Mouse (Mus musculus): ENCODE results near the gene Tmem125. TPM values are rescaled to one million over a fixed set of nuclear protein-coding genes. Genes with fewer than 3 reads are reported as not detected.

The Tmem125 gene
- polyA plus RNA-seq, 1 experiment from 2014 or later, result 0.20 TPM

DNA sequence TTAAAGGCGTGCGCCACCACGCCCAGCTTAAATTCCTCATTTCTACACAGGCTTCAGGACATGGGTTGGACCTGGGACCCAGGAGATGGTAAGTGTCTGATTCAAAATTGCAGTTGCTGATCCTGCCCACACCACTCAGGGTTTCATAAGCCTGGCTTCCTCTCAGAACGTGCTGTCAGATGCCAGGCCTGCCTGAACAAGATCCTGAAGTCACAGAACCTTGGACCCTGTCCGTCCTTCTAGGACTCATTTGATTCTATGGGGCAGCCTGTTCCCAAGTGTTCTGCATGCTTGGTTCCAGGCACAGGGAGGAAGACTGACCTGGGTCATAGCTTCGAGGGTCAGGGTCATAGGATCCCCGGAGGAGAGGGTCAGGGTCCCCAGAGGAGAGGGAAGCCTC lies 10.2 kb downstream of the Tmem125 start:
- Histone ChIP-seq H3K27me3 (replicated peaks) (no peaks in the 10 kb centered on the region), H3K4me2 (no peak overlapping the region), H3K9ac (replicated peaks) (no peak overlapping the region), H3K4me3 (replicated peaks) (no peak overlapping the region), H3K9me3 (replicated peaks) (no peaks in the 10 kb centered on the region), H3K36me3 (no peaks in the 10 kb centered on the region), H3K27ac (replicated peaks) (no peak overlapping the region), H3K4me1 (no peaks in the 10 kb centered on the region)
- WGBS, result 89% methylated on average over 7 of the region's 7 CpGs
- ATAC-seq (ENCODE audit: low FRiP score), result no peak

DNA sequence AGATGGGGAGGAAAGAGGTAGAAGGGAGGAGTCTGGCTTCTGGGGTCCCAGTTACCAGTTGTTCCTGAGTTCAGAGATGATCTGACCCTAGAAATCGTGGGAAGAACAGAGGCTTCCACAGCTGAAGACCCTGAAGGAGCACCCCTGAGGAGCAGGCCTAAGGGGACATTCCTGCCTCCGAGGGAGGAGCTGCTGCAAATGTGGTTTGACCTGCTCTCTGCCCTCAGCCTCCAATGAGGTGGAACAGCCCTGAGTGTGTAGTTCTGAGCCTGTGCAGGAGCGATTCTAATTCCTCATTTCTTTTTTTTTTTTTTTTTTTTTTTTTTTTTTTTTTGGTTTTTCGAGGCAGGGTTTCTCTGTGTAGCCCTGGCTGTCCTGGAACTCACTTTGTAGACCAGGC lies 10.7 kb downstream of the Tmem125 start:
- Histone ChIP-seq H3K4me2 (no peak overlapping the region), H3K4me3 (replicated peaks) (no peak overlapping the region), H3K4me1 (no peaks in the 10 kb centered on the region), H3K27ac (replicated peaks) (no peak overlapping the region), H3K36me3 (no peaks in the 10 kb centered on the region), H3K9ac (replicated peaks) (no peak overlapping the region), H3K9me3 (replicated peaks) (no peaks in the 10 kb centered on the region), H3K27me3 (replicated peaks) (no peaks in the 10 kb centered on the region)
- 64% methylated on average over 3 of the region's 4 CpGs for WGBS
- no peak for ATAC-seq (ENCODE audit: low FRiP score)

DNA sequence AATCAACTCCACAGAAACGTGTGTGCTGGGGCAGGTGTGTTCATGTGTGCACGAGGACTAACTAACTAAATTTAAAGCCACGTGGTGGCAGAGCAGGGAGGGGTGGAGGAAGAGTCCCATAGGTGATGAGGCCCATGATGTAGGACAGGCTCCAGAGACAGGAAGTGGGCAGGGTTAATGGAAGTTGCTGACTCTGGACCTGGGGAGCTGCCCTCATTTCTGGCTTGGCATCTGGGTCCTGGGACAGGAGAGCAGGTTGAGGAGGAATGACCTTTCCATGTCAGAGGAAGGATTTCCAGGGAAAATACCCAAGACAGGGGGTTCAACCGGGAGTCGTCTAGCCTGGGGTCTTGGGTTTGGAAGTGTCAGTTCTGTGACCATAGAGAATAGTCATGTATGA lies 11.2 kb downstream of the Tmem125 start:
- no peak overlapping the region for H3K4me3 ChIP-seq (replicated peaks)
- no peaks in the 10 kb centered on the region for H3K27me3 ChIP-seq (replicated peaks)
- no peak overlapping the region for H3K27ac ChIP-seq (replicated peaks)
- WGBS, result 81% methylated on average over 5 of the region's 5 CpGs
- no peaks in the 10 kb centered on the region for H3K4me1 ChIP-seq
- no peak overlapping the region for H3K9ac ChIP-seq (replicated peaks)
- no peaks in the 10 kb centered on the region for H3K9me3 ChIP-seq (replicated peaks)
- no peak for ATAC-seq (ENCODE audit: low FRiP score)
- H3K36me3 ChIP-seq, result no peaks in the 10 kb centered on the region
- no peak overlapping the region for H3K4me2 ChIP-seq

- H3K27me3 ChIP-seq (replicated peaks), result no peaks in the 10 kb centered on the region
- no peak overlapping the region for H3K4me2 ChIP-seq
- no peak overlapping the region for H3K27ac ChIP-seq (replicated peaks)
- no peak for ATAC-seq (ENCODE audit: low FRiP score)
- H3K4me3 ChIP-seq (replicated peaks), result no peak overlapping the region
- WGBS, result 84% methylated on average over 6 of the region's 6 CpGs
- H3K9ac ChIP-seq (replicated peaks), result no peak overlapping the region
- no peaks in the 10 kb centered on the region for H3K4me1 ChIP-seq
- no peaks in the 10 kb centered on the region for H3K9me3 ChIP-seq (replicated peaks)
- no peaks in the 10 kb centered on the region for H3K36me3 ChIP-seq
These were observed 16.1 kb downstream of the Tmem125 start for GRCm38 (mm10) chr4:118527720-118528119.

- Histone ChIP-seq H3K27ac (replicated peaks) (no peak overlapping the region), H3K4me3 (replicated peaks) (no peak overlapping the region), H3K27me3 (replicated peaks) (no peaks in the 10 kb centered on the region), H3K9ac (replicated peaks) (no peak overlapping the region), H3K36me3 (no peaks in the 10 kb centered on the region), H3K4me2 (no peak overlapping the region), H3K9me3 (replicated peaks) (no peaks in the 10 kb centered on the region), H3K4me1 (no peaks in the 10 kb centered on the region)
- WGBS, result 65% methylated on average over 5 of the region's 5 CpGs
- ATAC-seq (ENCODE audit: low FRiP score), result no peak
These were observed 16.5 kb downstream of the Tmem125 start for GRCm38 (mm10) chr4:118527335-118527681.

GRCm38 (mm10) chr4:118526408-118527334 lies 17.2 kb downstream of the Tmem125 start, which contains the start of gene 2610528J11Rik:
Gene 2610528J11Rik (plus strand): TSS chr4:118526999.
- Histone ChIP-seq H3K4me3 (replicated peaks) (no peak within 1 kb of the TSS), H3K27ac (replicated peaks) (no peak within 1 kb of the TSS), H3K36me3 (no peaks in the 10 kb centered on the region), H3K27me3 (replicated peaks) (no peaks in the 10 kb centered on the region), H3K4me2 (no peak within 1 kb of the TSS), H3K9ac (replicated peaks) (no peak within 1 kb of the TSS), H3K9me3 (replicated peaks) (no peaks in the 10 kb centered on the region), H3K4me1 (no peaks in the 10 kb centered on the region)
- WGBS, result 47% methylated on average over 17 of the region's 17 CpGs
- no peak for ATAC-seq (ENCODE audit: low FRiP score)

DNA sequence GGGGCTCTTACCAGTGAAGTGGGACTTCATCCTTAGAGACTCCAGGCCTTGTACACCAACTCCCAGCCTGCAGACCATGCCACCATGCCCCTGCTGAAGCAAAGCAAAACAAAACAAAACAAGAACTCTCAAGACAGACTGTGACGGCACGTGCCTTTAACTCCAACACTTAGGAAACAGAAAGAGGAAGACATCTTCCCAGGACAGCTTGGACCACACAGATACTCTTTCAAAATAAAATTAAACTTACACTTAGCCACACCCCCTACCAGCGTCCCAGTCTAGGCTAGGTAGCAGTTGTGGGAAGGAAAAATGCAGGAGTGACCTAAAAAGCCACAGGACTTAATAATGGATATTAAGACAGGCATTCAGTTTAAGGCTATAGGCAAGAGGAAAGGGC lies 18.1 kb downstream of the Tmem125 start:
- Histone ChIP-seq H3K27me3 (replicated peaks) (no peaks in the 10 kb centered on the region), H3K9ac (replicated peaks) (no peak overlapping the region), H3K36me3 (no peaks in the 10 kb centered on the region), H3K27ac (replicated peaks) (no peak overlapping the region), H3K4me2 (no peak overlapping the region), H3K4me3 (replicated peaks) (no peak overlapping the region), H3K9me3 (replicated peaks) (no peaks in the 10 kb centered on the region), H3K4me1 (no peaks in the 10 kb centered on the region)
- ATAC-seq (ENCODE audit: low FRiP score), result no peak
- WGBS, result 80% methylated on average over 3 of the region's 3 CpGs

DNA sequence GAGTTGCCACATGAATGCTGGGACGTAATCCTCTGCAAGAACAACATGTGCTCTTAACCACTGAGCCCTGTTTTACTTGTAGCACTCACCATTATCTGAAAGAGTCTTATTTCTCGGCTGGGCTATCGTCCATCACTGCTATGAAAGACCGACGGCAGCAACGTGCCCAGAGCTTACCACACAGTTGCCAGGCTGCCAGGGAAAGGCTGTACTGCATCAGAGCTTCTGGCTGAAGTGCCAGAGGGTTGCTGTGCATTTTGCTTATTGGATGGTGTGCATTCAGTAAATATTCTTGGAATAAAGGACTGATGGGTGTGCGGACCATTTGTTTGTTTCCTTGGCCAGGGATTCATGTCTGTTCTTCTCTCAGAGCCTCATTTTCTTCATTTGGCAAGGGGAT lies 19.9 kb downstream of the Tmem125 start:
- no peaks in the 10 kb centered on the region for H3K36me3 ChIP-seq

GRCm38 (mm10) chr4:118522248-118522647 lies 21.6 kb downstream of the Tmem125 start:
- H3K4me1 ChIP-seq, result peaks cover 2% of the 10 kb centered on the region
- H3K4me3 ChIP-seq (replicated peaks), result no peak overlapping the region
- H3K9ac ChIP-seq (replicated peaks), result no peak overlapping the region
- 90% methylated on average over 7 of the region's 7 CpGs for WGBS
- no peaks in the 10 kb centered on the region for H3K36me3 ChIP-seq
- H3K4me2 ChIP-seq, result no peak overlapping the region
- no peak overlapping the region for H3K27ac ChIP-seq (replicated peaks)
- no peak for ATAC-seq (ENCODE audit: low FRiP score)
- H3K27me3 ChIP-seq (replicated peaks), result no peaks in the 10 kb centered on the region; the same call in 1 of the 2 replicates
- no peaks in the 10 kb centered on the region for H3K9me3 ChIP-seq (replicated peaks)

More for the DNA sequence above, 19.9 kb downstream of the Tmem125 start:
- H3K27ac ChIP-seq (replicated peaks), result no peak overlapping the region
- H3K27me3 ChIP-seq (replicated peaks), result no peaks in the 10 kb centered on the region; the same call in 1 of the 2 replicates
- no peak for ATAC-seq (ENCODE audit: low FRiP score)
- WGBS, result 54% methylated on average over 7 of the region's 7 CpGs
- H3K9me3 ChIP-seq (replicated peaks), result no peaks in the 10 kb centered on the region
- no peak overlapping the region for H3K4me3 ChIP-seq (replicated peaks)
- H3K4me1 ChIP-seq, result no peaks in the 10 kb centered on the region
- no peak overlapping the region for H3K4me2 ChIP-seq
- H3K9ac ChIP-seq (replicated peaks), result no peak overlapping the region

GRCm38 (mm10) chr4:118518208-118518607 lies 25.6 kb downstream of the Tmem125 start:
- H3K27me3 ChIP-seq (replicated peaks), result no peaks in the 10 kb centered on the region; the same call in 1 of the 2 replicates
- no peak overlapping the region for H3K4me3 ChIP-seq (replicated peaks)
- H3K4me2 ChIP-seq, result no peak overlapping the region
- no peaks in the 10 kb centered on the region for H3K9me3 ChIP-seq (replicated peaks)
- no peak overlapping the region for H3K27ac ChIP-seq (replicated peaks)
- ATAC-seq (ENCODE audit: low FRiP score), result no peak
- no peaks in the 10 kb centered on the region for H3K36me3 ChIP-seq
- peaks cover 8% of the 10 kb centered on the region for H3K4me1 ChIP-seq
- no peak overlapping the region for H3K9ac ChIP-seq (replicated peaks)
- 70% methylated on average over 5 of the region's 5 CpGs for WGBS

DNA sequence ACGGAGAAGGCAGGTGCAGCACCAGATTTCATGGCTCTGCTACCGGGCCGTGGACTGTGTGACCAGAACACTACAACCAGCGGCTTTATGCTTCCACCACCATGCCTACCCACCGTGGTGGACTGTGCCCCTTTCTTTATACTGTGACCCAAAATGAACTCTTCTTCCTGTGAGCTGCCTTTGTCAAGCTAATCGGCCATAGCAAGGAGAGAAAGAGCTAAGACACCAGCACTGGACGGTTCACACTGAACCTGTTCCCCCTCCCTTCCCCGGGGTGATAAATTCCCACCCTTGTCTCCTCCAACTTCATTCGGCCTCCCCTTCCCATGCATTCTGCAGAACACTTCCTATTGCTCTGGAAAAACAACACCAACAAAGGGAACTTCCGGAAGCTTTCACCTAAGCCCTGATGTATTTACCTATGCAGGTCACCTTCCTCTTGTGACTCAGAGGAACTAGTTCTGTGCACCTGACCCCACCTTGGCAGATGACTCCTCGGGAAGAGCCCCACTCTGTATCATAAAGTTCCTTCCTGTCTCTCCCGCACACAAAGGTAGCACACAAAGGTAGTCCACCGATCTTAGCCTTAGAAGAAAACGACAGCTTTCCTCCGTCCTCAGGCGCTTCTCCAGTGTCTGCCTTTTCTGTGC lies 26.2 kb downstream of the Tmem125 start:
- H3K4me2 ChIP-seq, result 0 out of 2 replicates have a peak overlapping the region, but pooled peaks have one; percentile 15
- H3K27me3 ChIP-seq (replicated peaks), result no peaks in the 10 kb centered on the region; the same call in 1 of the 2 replicates
- no peak overlapping the region for H3K27ac ChIP-seq (replicated peaks)
- no peaks in the 10 kb centered on the region for H3K36me3 ChIP-seq
- H3K4me3 ChIP-seq (replicated peaks), result no peak overlapping the region
- no peak for ATAC-seq (ENCODE audit: low FRiP score)
- H3K9me3 ChIP-seq (replicated peaks), result no peaks in the 10 kb centered on the region
- H3K4me1 ChIP-seq, result peaks cover 8% of the 10 kb centered on the region
- WGBS, result 29% methylated on average over 16 of the region's 16 CpGs
- no peak overlapping the region for H3K9ac ChIP-seq (replicated peaks)

All from neural tube, embryonic 15.5 days (tissue).